Mouse (Mus musculus) right cerebral cortex, postnatal 14 days (tissue): ENCODE measurements at regions not wholly inside any gene's neighbourhood (a gene's known extent, or its start where the extent isn't known, plus 50 kb on each side); places are given as distances from the start of the nearest gene placed in this dataset.
A peak's percentile ranks its signal among the peaks of the same experiment; 100 is the strongest.

ENCODE experiments used
- DNase-seq: peaks from one replicate; pipeline ENCODE4 v3.0.0; 2022

DNA sequence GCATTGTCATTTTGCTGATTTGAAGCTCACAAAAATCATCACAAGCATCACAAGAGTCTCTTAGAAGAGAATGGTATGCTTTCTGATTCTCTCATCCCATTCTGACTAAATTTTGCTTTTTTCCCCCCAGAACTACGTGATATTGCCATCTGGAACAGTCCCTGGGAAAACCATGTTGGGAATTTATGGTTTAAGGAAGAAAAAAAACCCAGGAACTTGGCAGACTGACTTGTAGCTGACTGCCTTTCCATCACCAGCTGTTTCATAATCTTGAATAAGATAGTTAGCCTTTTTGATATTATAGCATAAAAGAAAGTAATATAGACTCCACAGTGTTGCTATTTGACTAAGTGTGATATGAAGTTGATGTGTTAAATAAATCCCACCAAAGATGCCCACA, 110.7 kb upstream of the Oprm1 start:
- DNase-seq, result no peak

GRCm38 (mm10) chr10:6685308-6686080, 72.8 kb upstream of the Oprm1 start:
- peak; percentile 3 for DNase-seq

DNA sequence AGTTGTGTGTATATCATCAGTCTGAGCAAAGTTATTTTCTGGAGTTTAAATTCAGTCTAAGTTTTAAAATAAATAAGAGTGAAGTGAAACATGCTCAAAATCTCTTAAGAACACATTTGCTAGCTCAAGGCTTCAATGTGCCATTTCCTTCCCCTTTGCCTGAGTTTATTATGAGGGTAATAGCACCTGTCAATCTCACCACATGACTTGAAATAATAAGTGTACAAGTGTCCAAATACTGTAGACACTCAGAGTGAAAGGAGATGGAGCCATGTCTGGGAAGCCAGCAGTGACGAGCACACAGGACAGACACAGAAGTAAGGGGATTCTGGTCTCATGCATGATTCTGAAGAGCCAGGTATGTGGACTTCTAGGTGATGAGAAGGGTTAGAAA, 72.2 kb upstream of the Oprm1 start:
- DNase-seq, result no peak
